Mouse (Mus musculus) heart, adult 2 months (tissue): ENCODE data around the gene Plekhj1. TPM values are rescaled to one million over a fixed set of nuclear protein-coding genes. Genes with fewer than 3 reads are reported as not detected.

Experiments used
- DNase-seq, 2 experiments: peaks; one replicate each; pipeline ENCODE4 v3.0.0; 2021
- H3K27ac ChIP-seq: fragments of 200-600 bp; 2 replicates; pipeline ENCODE4 v1.8.1; 2022
- H3K27me3 ChIP-seq: fragments of 200-500 bp; 2 replicates; pipeline ENCODE4 v1.6.1; 2012; ENCODE audit warnings: mild to moderate bottlenecking, low read length, inconsistent platforms, mixed read lengths; ENCODE audit not compliant: control insufficient read depth, insufficient read depth
- H3K36me3 ChIP-seq: fragments of 200-500 bp; 2 replicates; pipeline ENCODE4 v1.6.1; 2012; ENCODE audit warnings: low read length, inconsistent platforms; ENCODE audit not compliant: control insufficient read depth, insufficient read depth
- H3K4me1 ChIP-seq: fragments of 200-500 bp; 2 replicates; pipeline ENCODE4 v1.6.1; 2011; ENCODE audit warnings: low read length; ENCODE audit not compliant: control insufficient read depth, insufficient read depth
- H3K4me3 ChIP-seq: fragments of 200-600 bp; 2 replicates; pipeline ENCODE4 v1.8.1; 2022
- H3K79me2 ChIP-seq: fragments of 200-500 bp; replicated peaks from 2 replicates; pipeline ENCODE4 v1.6.1; 2012; ENCODE audit warnings: mild to moderate bottlenecking, inconsistent platforms, low read length, moderate library complexity, mixed read lengths; ENCODE audit not compliant: control insufficient read depth, insufficient read depth
- H3K9ac ChIP-seq: fragments of 200-500 bp; 2 replicates; pipeline ENCODE4 v1.6.1; 2012; ENCODE audit warnings: low read depth, mild to moderate bottlenecking, control low read depth, inconsistent platforms, low read length, mixed read lengths
- CTCF ChIP-seq: fragments of 200-600 bp; IDR thresholded peaks from 2 replicates; pipeline ENCODE4 v1.8.1; 2022; ENCODE audit warnings: antibody characterized with exemption, mild to moderate bottlenecking, moderate library complexity
- EP300 ChIP-seq: fragments of 200-500 bp; IDR thresholded peaks from 2 replicates; pipeline ENCODE4 v1.6.1; 2011; ENCODE audit warnings: low read depth, low read length, control low read depth; ENCODE audit not compliant: insufficient read depth
- POLR2A ChIP-seq: fragments of 200-500 bp; IDR thresholded peaks from 2 replicates; pipeline ENCODE4 v1.6.1; 2011; ENCODE audit warnings: mild to moderate bottlenecking, low read depth, low read length, control low read depth; ENCODE audit not compliant: insufficient read depth
- WGBS: fragments of 180-500 bp; shearing (Covaris S2); methylation state at CpG from one replicate; pipeline ENCODE4 v1.1.7; 2018; 5-methylcytosine and 5-hydroxymethylcytosine counted together
- intact Hi-C: fragments of 180-260 bp; cut with DNase I; formaldehyde crosslinking; loops from one replicate; pipeline ENCODE4 v1.15.1; 2025
- polyA plus RNA-seq: library from polyadenylated mRNA; depleted of rRNA; stranded (reverse); fragments of >200 nt; gene quantifications from 2 replicates; pipeline ENCODE4 v1.2.3, GENCODE M21; 2012
- total RNA-seq, 2 experiments: library from RNA; stranded (reverse); gene quantifications; 2 replicates each; pipeline ENCODE4 v1.2.3; 2021

The Plekhj1 gene
- total and polyA plus RNA-seq, 3 experiments, result 28.9 to 33.0 (median 29.7) TPM

- Histone ChIP-seq H3K27ac (peak overlapping the region; percentile 44; the same call in 1 of the 2 replicates), H3K9ac (peak overlapping the region; percentile 86), H3K36me3 (no peaks in the 10 kb centered on the region), H3K79me2 (peaks cover 1% of the 10 kb centered on the region; the same call in 1 of the 2 replicates), H3K27me3 (no peaks in the 10 kb centered on the region), H3K4me1 (peaks cover 3% of the 10 kb centered on the region), H3K4me3 (peak overlapping the region; percentile 58)
- 2% methylated on average over 58 of the region's 58 CpGs for WGBS
- intact Hi-C loops, result no loop called here
- TF ChIP-seq POLR2A (peak; percentile 53; the same call in 1 of the 2 replicates), CTCF (no peak), EP300 (0 out of 2 replicates have a peak, but pooled peaks have one; percentile 39)
- peak; percentile 77 to 84 for DNase-seq
These were observed 8.7 kb upstream of the Plekhj1 start for GRCm38 (mm10) chr10:80807057-80807627.

GRCm38 (mm10) chr10:80806341-80807056, 8.1 kb upstream of the Plekhj1 start:
- DNase-seq, result no peak
- H3K4me3 ChIP-seq, result peak overlapping the region; percentile 58
- peaks cover 3% of the 10 kb centered on the region for H3K4me1 ChIP-seq
- TF ChIP-seq EP300 (no peak), CTCF (no peak), POLR2A (no peak)
- H3K27ac ChIP-seq, result peak overlapping the region; percentile 44; the same call in 1 of the 2 replicates
- 61% methylated on average over 34 of the region's 34 CpGs for WGBS
- H3K79me2 ChIP-seq, result peaks cover 1% of the 10 kb centered on the region; the same call in 1 of the 2 replicates
- intact Hi-C loops, result no loop called here
- no peaks in the 10 kb centered on the region for H3K36me3 ChIP-seq
- no peaks in the 10 kb centered on the region for H3K27me3 ChIP-seq
- H3K9ac ChIP-seq, result peak overlapping the region; percentile 86

DNA sequence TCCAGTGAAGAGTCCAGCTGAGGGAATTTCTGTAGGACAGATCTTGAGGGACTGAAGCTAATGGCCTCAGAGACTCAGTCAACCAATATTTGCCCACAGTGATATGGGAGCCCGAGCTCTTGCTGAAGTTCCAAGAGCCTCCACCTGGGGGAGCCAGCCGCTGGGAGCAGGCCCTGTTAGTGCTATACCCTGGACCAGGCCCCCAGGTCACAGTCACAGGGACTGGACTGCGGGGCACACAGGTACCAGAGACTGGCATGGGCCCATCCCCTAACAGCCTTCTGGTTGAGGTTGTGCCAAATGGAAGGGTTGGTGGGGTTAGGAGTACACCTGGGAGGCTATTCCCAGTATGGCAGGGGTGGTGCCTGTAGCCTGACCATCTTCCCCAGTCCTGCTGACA, 7.5 kb upstream of the Plekhj1 start:
- Histone ChIP-seq H3K27ac (no peak overlapping the region), H3K9ac (no peak overlapping the region), H3K4me1 (peaks cover 3% of the 10 kb centered on the region), H3K79me2 (peaks cover 1% of the 10 kb centered on the region; the same call in 1 of the 2 replicates), H3K4me3 (no peak overlapping the region), H3K36me3 (no peaks in the 10 kb centered on the region), H3K27me3 (no peaks in the 10 kb centered on the region)
- DNase-seq, result peak; percentile 64 to 82
- TF ChIP-seq POLR2A (no peak), CTCF (peak; percentile 90)
- WGBS, result 16% methylated on average over 3 of the region's 3 CpGs
- intact Hi-C loops, result no loop called here

- H3K9ac ChIP-seq, result no peak overlapping the region
- H3K4me1 ChIP-seq, result peaks cover 3% of the 10 kb centered on the region
- WGBS, result 93% methylated on average over 5 of the region's 5 CpGs
These were observed 6.9 kb upstream of the Plekhj1 start for GRCm38 (mm10) chr10:80805322-80805721.

DNA sequence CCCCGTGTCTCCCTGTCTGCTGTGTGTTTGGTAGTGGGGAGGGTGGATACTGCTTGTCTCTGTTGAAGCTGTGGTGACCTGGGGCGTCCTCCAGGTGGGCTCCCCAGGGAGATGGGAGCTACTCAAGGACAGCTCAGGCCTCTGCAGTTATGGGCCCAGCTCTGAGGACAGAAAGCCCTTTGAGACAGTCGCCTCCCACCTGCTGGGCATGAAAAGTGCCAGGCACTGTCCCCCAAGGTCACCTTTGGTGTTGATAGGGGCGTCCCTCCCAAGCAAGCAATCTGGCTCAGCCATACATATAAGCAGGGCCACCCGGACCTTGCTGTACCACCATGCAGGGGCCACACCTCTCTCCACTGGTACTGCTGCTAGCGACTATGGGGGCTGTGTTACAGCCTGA, 6.5 kb upstream of the Plekhj1 start, which contains the start of gene Amh:
Gene Amh, plus strand, starts transcription at position 328 of the 400 bp plus-strand sequence.
- no peak within 1 kb of the TSS for H3K9ac ChIP-seq
- no peaks in the 10 kb centered on the region for H3K36me3 ChIP-seq
- H3K4me3 ChIP-seq, result no peak within 1 kb of the TSS
- intact Hi-C loops, result no loop called here
- H3K27me3 ChIP-seq, result no peaks in the 10 kb centered on the region
- peaks cover 1% of the 10 kb centered on the region; the same call in 1 of the 2 replicates for H3K79me2 ChIP-seq
- 65% methylated on average over 6 of the region's 6 CpGs for WGBS
- DNase-seq, result no peak
- peaks cover 3% of the 10 kb centered on the region for H3K4me1 ChIP-seq
- H3K27ac ChIP-seq, result no peak within 1 kb of the TSS
- no peak for TF ChIP-seq POLR2A
- no peak for TF ChIP-seq EP300
- no peak for TF ChIP-seq CTCF

More at GRCm38 (mm10) chr10:80805322-80805721, 6.9 kb upstream of the Plekhj1 start:
- Histone ChIP-seq H3K36me3 (no peaks in the 10 kb centered on the region), H3K27me3 (no peaks in the 10 kb centered on the region), H3K79me2 (peaks cover 1% of the 10 kb centered on the region; the same call in 1 of the 2 replicates), H3K4me3 (no peak overlapping the region), H3K27ac (no peak overlapping the region)
- no peak for DNase-seq
- TF ChIP-seq EP300 (no peak), POLR2A (no peak), CTCF (no peak)
- intact Hi-C loops, result no loop called here

- intact Hi-C loops, result no loop called here
- H3K27ac ChIP-seq, result no peak overlapping the region
- no peaks in the 10 kb centered on the region for H3K36me3 ChIP-seq
- no peak for DNase-seq
- peaks cover 3% of the 10 kb centered on the region for H3K4me1 ChIP-seq
- H3K27me3 ChIP-seq, result no peaks in the 10 kb centered on the region
- H3K4me3 ChIP-seq, result no peak overlapping the region
- no peak overlapping the region for H3K9ac ChIP-seq
- H3K79me2 ChIP-seq, result peaks cover 1% of the 10 kb centered on the region; the same call in 1 of the 2 replicates
- WGBS, result 84% methylated on average over 2 of the region's 2 CpGs
- TF ChIP-seq EP300, result no peak
- TF ChIP-seq POLR2A, result no peak
- TF ChIP-seq CTCF, result no peak
These were observed 5.9 kb upstream of the Plekhj1 start for GRCm38 (mm10) chr10:80804340-80804739.
